In the genomic region with DNA sequence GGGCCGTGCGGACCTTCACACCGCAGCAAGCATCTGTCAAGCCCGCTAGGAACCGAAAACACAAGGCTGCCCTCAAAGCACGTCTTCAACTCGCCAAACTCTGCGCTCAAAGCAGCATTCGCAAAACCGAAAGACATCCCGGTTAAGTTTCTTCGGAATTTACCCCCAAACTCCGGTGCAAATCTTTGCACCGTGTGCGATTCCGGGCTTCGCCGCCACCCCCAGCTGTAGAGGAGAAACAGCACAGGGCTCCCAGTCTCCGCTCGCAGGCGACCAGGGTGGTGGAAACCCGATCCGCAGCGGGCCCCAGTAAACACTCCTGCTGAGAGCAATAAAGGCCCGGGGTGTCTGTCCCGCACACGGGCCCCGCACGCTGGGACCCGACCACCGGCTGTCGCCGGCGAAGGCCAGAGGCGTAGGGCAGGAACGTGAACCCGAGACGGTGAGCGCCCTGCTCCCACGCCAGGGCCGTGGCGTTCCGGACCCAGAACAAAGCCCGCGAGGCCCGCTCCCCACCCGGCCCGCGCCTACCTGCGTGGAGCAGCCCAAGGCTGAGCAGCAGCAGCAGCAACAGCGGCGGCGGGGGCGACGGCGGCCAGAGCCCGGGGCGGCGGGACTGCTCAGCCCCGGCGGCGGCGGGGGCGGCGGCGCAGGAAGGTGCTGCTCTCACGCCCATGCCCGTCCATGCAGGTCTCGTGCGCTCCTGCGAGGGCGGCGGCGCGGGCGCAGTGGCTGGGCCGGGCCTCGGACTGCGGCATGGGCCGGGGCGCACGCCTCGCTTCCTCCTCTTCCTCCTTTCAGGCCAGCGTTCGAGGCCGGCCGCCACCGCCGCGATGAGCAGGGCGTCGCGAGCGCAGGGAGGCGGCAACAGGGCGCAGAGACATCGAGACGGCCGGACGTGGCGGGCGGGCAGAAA, we compare ENCODE assay signal across 8 mouse cellular contexts. TPM values are rescaled to one million over a fixed set of nuclear protein-coding genes. Genes with fewer than 3 reads are reported as not detected.
DNase-seq lines count a peak whose midpoint lies in the region; ATAC-seq and TF ChIP-seq lines count a peak whose summit lies in the region.

No protein-coding gene starts in this region.

- peak; percentile 77 for DNase-seq in gastrocnemius, adult 2 months
- no peak for DNase-seq in gastrocnemius, adult 18-20 months (ENCODE audit: low spot score)
- peak; percentile 60 for DNase-seq in adipocyte (ENCODE audit: low spot score)
- peak; percentile 63 for DNase-seq in embryonic facial prominence, embryonic 14.5 days (ENCODE audit: low spot score)
- peak; percentile 60 to 70 for DNase-seq in heart, postnatal 14 days
- peak; percentile 57 to 68 for DNase-seq in layer of hippocampus, postnatal 10 days (ENCODE audit: low spot score in 2 of 2)
- DNase-seq in splenic B cell, adult 2 months (ENCODE audit: low read depth, low spot score) = peak; percentile 20

- ATAC-seq in embryonic facial prominence, embryonic 14.5 days (ENCODE audit: low read depth) = peak; percentile 34
- ATAC-seq in midbrain, embryonic 12.5 days (ENCODE audit: low FRiP score, low read depth) = peak; percentile 48

- WGBS in embryonic facial prominence, embryonic 14.5 days = under 1% methylated on average over 58 of the region's 102 CpGs
- under 1% methylated on average over 101 of the region's 102 CpGs for WGBS in midbrain, embryonic 12.5 days

- 0 out of 2 replicates have a peak, but pooled peaks cover 1% of the 10 kb centered on the region for H3K36me3 ChIP-seq in embryonic facial prominence, embryonic 14.5 days (ENCODE audit: control insufficient read depth, insufficient read depth, low read length)
- peaks cover 4% of the 10 kb centered on the region; the same call in 1 of the 2 replicates for H3K36me3 ChIP-seq in midbrain, embryonic 12.5 days
- H3K36me3 ChIP-seq in splenic B cell, adult 2 months (ENCODE audit: control insufficient read depth, insufficient read depth, low read length, poor library complexity, severe bottlenecking) = no peaks in the 10 kb centered on the region

- H3K4me1 ChIP-seq in embryonic facial prominence, embryonic 14.5 days (ENCODE audit: control insufficient read depth, insufficient read depth, low read length) = peaks cover 27% of the 10 kb centered on the region
- peaks cover 49% of the 10 kb centered on the region for H3K4me1 ChIP-seq in midbrain, embryonic 12.5 days

- peak overlapping the region; percentile 97 for H3K9ac ChIP-seq in embryonic facial prominence, embryonic 14.5 days (ENCODE audit: low read depth, low read length)
- peak overlapping the region; percentile 98 for H3K9ac ChIP-seq in midbrain, embryonic 12.5 days (replicated peaks)

- H3K27ac ChIP-seq in gastrocnemius, adult 2 months = peak overlapping the region; percentile 98
- H3K27ac ChIP-seq in embryonic facial prominence, embryonic 14.5 days (replicated peaks; ENCODE audit: low read depth, low read length) = peak overlapping the region; percentile 94
- peak overlapping the region; percentile 95 for H3K27ac ChIP-seq in midbrain, embryonic 12.5 days (replicated peaks)

- peaks cover 13% of the 10 kb centered on the region; the same call in 1 of the 2 replicates for H3K27me3 ChIP-seq in embryonic facial prominence, embryonic 14.5 days (replicated peaks; ENCODE audit: control insufficient read depth, insufficient read depth, low read length)
- no peaks in the 10 kb centered on the region for H3K27me3 ChIP-seq in midbrain, embryonic 12.5 days
- H3K27me3 ChIP-seq in splenic B cell, adult 2 months (ENCODE audit: control insufficient read depth, insufficient read depth, low read length, poor library complexity, severe bottlenecking) = 0 out of 2 replicates have a peak, but pooled peaks cover 1% of the 10 kb centered on the region

- TF ChIP-seq CTCF in gastrocnemius, adult 2 months (IDR thresholded peaks at IDR 0.05) = no peak

- intact Hi-C loops in gastrocnemius, adult 2 months (cut with DNase I) = loop anchor here (2.0 kb wide), 1 partner anchor 19 kb away; no protein-coding TSS in a partner anchor
- intact Hi-C loops in heart, postnatal 14 days (cut with DNase I) = loop anchor here (2.0 kb wide), 1 partner anchor 17 kb away; no protein-coding TSS in a partner anchor

- H3K4me3 ChIP-seq in gastrocnemius, adult 2 months = peak overlapping the region; percentile 84
- H3K4me3 ChIP-seq in embryonic facial prominence, embryonic 14.5 days (ENCODE audit: low read depth, low read length) = peak overlapping the region; percentile 90
- peak overlapping the region; percentile 98 for H3K4me3 ChIP-seq in midbrain, embryonic 12.5 days

- peak overlapping the region; percentile 68 for H3K4me2 ChIP-seq in embryonic facial prominence, embryonic 14.5 days (ENCODE audit: low read depth, low read length)
- H3K4me2 ChIP-seq in midbrain, embryonic 12.5 days (replicated peaks) = peak overlapping the region; percentile 66

- no peaks in the 10 kb centered on the region for H3K9me3 ChIP-seq in embryonic facial prominence, embryonic 14.5 days (ENCODE audit: control insufficient read depth, low read length)
- no peaks in the 10 kb centered on the region for H3K9me3 ChIP-seq in midbrain, embryonic 12.5 days

RNA-seq across cellular contexts. Expression of gene Rgmb, which starts 5.1 kb away (rescaled TPM):
- 10 to 100 TPM; 39.2 to 41.3 TPM for total RNA-seq in gastrocnemius, adult 2 months (2021)
- total RNA-seq in gastrocnemius, adult 18-20 months (2021) = 10 to 100 TPM; 34.2 to 37.6 TPM
- 38.5 and 45.2 TPM in 2 replicates for polyA plus RNA-seq in embryonic facial prominence, embryonic 14.5 days (2014; fragmentation: Nextera tagmentation; extraction: Ambion mirVana)
- 10 to 100 TPM; 26.4 to 28.8 TPM for total RNA-seq in heart, postnatal 14 days (2021)
- total RNA-seq in layer of hippocampus, postnatal 10 days (2021) = 100 to 1,000 TPM; 108 to 113 TPM
- 101 and 124 TPM in 2 replicates for polyA plus RNA-seq in midbrain, embryonic 12.5 days (2016; fragmentation: Nextera tagmentation; extraction: Ambion mirVana)
